Mouse (Mus musculus) cerebellum, adult (tissue): ENCODE results near the gene Abcf1.
A peak's percentile ranks its signal among the peaks of the same experiment; 100 is the strongest.

Source experiments
- ATAC-seq: cut with Nextera tagmentation; 2 replicates; pipeline ENCODE4 v1.9.2; 2017; ENCODE audit warnings: mild to moderate bottlenecking, moderate library complexity, mixed read lengths; ENCODE audit not compliant: insufficient number of reproducible peaks, low FRiP score, low TSS enrichment

Gene Abcf1

GRCm38 (mm10) chr17:35920862-35921562 is 48.5 kb downstream of the Abcf1 start:
- no peak for ATAC-seq

GRCm38 (mm10) chr17:35920384-35920783 is 49.2 kb downstream of the Abcf1 start:
- no peak for ATAC-seq

- ATAC-seq = no peak
Observed at GRCm38 (mm10) chr17:35919864-35920301, 49.7 kb downstream of the Abcf1 start.

- ATAC-seq = peak; percentile 53; the same call in 1 of the 2 replicates
Observed at GRCm38 (mm10) chr17:35919060-35919715, 50.4 kb downstream of the Abcf1 start.

- no peak for ATAC-seq
Observed at GRCm38 (mm10) chr17:35918276-35919059, 51.1 kb downstream of the Abcf1 start.

- no peak for ATAC-seq
Observed at GRCm38 (mm10) chr17:35917463-35918251, 51.9 kb downstream of the Abcf1 start.

- ATAC-seq = no peak
Observed at GRCm38 (mm10) chr17:35917143-35917462, 52.5 kb downstream of the Abcf1 start.

GRCm38 (mm10) chr17:35916297-35917142 is 53.0 kb downstream of the Abcf1 start, which contains the start of the genes Mrps18b and Ppp1r10:
Mrps18b (minus strand) TSS chr17:35916389.
Ppp1r10 (plus strand) TSS chr17:35916434.
- peak; percentile 85 for ATAC-seq

GRCm38 (mm10) chr17:35915538-35916296 is 53.8 kb downstream of the Abcf1 start:
- ATAC-seq = peak; percentile 2; the same call in 1 of the 2 replicates

- no peak for ATAC-seq
Observed at GRCm38 (mm10) chr17:35914975-35915374, 54.6 kb downstream of the Abcf1 start.

GRCm38 (mm10) chr17:35909919-35910369 is 59.6 kb downstream of the Abcf1 start, which contains the start of gene Atat1:
Atat1 (minus strand) TSS chr17:35910075.
- ATAC-seq = peak; percentile 83

GRCm38 (mm10) chr17:35909186-35909918 is 60.2 kb downstream of the Abcf1 start:
- 0 out of 2 replicates have a peak, but pooled peaks have one; percentile 4 for ATAC-seq

- ATAC-seq = no peak
Observed at GRCm38 (mm10) chr17:35907609-35908008, 62.0 kb downstream of the Abcf1 start.
